Mouse (Mus musculus) stomach, postnatal 0 days (tissue): ENCODE measurements around the gene Akip1. TPM values are rescaled to one million over a fixed set of nuclear protein-coding genes. Genes with fewer than 3 reads are reported as not detected.
A peak's percentile ranks its signal among the peaks of the same experiment; 100 is the strongest.

Experiments used
- ATAC-seq: fragments of 200-750 bp; cut with Nextera tagmentation; 2 replicates; pipeline ENCODE4 v1.8.0; 2017; ENCODE audit not compliant: low FRiP score, low TSS enrichment
- DNase-seq: peaks from one replicate; pipeline ENCODE4 v3.0.0-alpha.2; 2016; ENCODE audit warnings: low spot score
- H3K27ac ChIP-seq: fragments of 300-500 bp; sonication (generic); replicated peaks from 2 replicates; pipeline ENCODE4 v1.5.1; 2014; ENCODE audit warnings: mild to moderate bottlenecking, control low read depth
- H3K27me3 ChIP-seq: fragments of 300-500 bp; sonication (generic); 2 replicates; pipeline ENCODE4 v1.6.1; 2014; ENCODE audit warnings: low read length; ENCODE audit not compliant: control insufficient read depth, insufficient read depth
- H3K36me3 ChIP-seq: fragments of 300-500 bp; sonication (generic); 2 replicates; pipeline ENCODE4 v1.6.1; 2014; ENCODE audit warnings: low read length, mixed read lengths; ENCODE audit not compliant: control insufficient read depth, insufficient read depth
- H3K4me1 ChIP-seq: fragments of 300-500 bp; sonication (generic); replicated peaks from 2 replicates; pipeline ENCODE4 v1.6.1; 2014; ENCODE audit warnings: antibody characterized with exemption; ENCODE audit not compliant: control insufficient read depth, insufficient read depth
- H3K4me2 ChIP-seq: fragments of 300-500 bp; sonication (generic); replicated peaks from 2 replicates; pipeline ENCODE4 v1.6.1; 2014; ENCODE audit warnings: low read depth, mild to moderate bottlenecking, control low read depth, moderate library complexity
- H3K4me3 ChIP-seq: fragments of 300-500 bp; sonication (generic); 2 replicates; pipeline ENCODE4 v1.5.1; 2014; ENCODE audit warnings: low read depth, low read length, control low read depth
- H3K9ac ChIP-seq: fragments of 300-500 bp; sonication (generic); 2 replicates; pipeline ENCODE4 v1.6.1; 2014; ENCODE audit warnings: mild to moderate bottlenecking, low read length, control low read depth, mixed read lengths
- H3K9me3 ChIP-seq: fragments of 300-500 bp; sonication (generic); 2 replicates; pipeline ENCODE4 v1.6.1; 2016; ENCODE audit warnings: low read length; ENCODE audit not compliant: control insufficient read depth
- CTCF ChIP-seq: IDR thresholded peaks from 2 replicates; pipeline ENCODE4 v1.5.1; 2016; ENCODE audit warnings: antibody characterized with exemption, low read depth, mild to moderate bottlenecking, moderate library complexity
- EP300 ChIP-seq: optimal IDR thresholded peaks from 2 replicates; pipeline ENCODE3; 2016; ENCODE audit warnings: antibody characterized with exemption
- WGBS: fragments of 180-500 bp; shearing (Covaris S2); extraction: QIAGEN DNeasy Blood & Tissue Kit; methylation state at CpG from one replicate; pipeline ENCODE4 v1.1.7; 2014; 5-methylcytosine and 5-hydroxymethylcytosine counted together
- polyA plus RNA-seq: library from polyadenylated mRNA; unstranded; fragments of >200 nt; fragmentation: Nextera tagmentation; extraction: Ambion mirVana; gene quantifications from 2 replicates; pipeline ENCODE4 v1.2.1, GENCODE M21; 2015

Akip1 gene
- polyA plus RNA-seq, 1 experiment from 2014 or later, result 36.8 TPM

DNA sequence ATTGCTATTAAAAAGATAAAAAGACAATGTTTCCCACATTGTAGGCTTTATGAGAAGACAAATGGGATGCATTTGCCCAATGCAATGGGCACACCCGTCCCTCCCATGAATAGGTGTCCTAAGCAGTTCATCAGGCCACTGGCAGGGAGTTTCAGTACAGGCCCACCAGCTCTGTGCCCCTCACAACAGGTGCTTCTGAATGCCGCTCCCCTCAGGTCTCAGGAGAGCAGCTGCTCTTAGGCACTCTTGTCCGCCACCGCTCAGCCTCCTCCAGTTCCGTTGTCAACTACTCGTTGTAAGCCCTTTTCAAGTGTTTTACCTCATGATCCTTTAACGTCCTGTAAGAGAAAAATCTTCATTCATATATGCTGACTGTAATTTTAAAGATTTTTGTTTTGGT, 8.7 kb downstream of the Akip1 start:
- Histone ChIP-seq H3K4me1 (no peaks in the 10 kb centered on the region; the same call in 1 of the 2 replicates), H3K27me3 (no peaks in the 10 kb centered on the region), H3K36me3 (peaks cover 4% of the 10 kb centered on the region; the same call in 1 of the 2 replicates), H3K27ac (no peak overlapping the region), H3K9me3 (no peaks in the 10 kb centered on the region), H3K9ac (no peak overlapping the region), H3K4me2 (no peak overlapping the region), H3K4me3 (no peak overlapping the region)
- WGBS, result 95% methylated on average over 7 of the region's 7 CpGs
- TF ChIP-seq EP300, result no peak
- TF ChIP-seq CTCF, result no peak
- DNase-seq (no peak), ATAC-seq (no peak)

GRCm38 (mm10) chr7:109713434-109713982, 10.0 kb downstream of the Akip1 start:
- DNase-seq, result no peak
- Histone ChIP-seq H3K9ac (no peak overlapping the region), H3K4me1 (no peaks in the 10 kb centered on the region; the same call in 1 of the 2 replicates), H3K4me3 (no peak overlapping the region), H3K27ac (no peak overlapping the region), H3K4me2 (no peak overlapping the region), H3K27me3 (no peaks in the 10 kb centered on the region), H3K36me3 (peaks cover 4% of the 10 kb centered on the region; the same call in 1 of the 2 replicates), H3K9me3 (no peaks in the 10 kb centered on the region)
- no peak for ATAC-seq
- WGBS, result 88% methylated on average over 2 of the region's 2 CpGs
- no peak for TF ChIP-seq CTCF

GRCm38 (mm10) chr7:109719286-109719685, 15.8 kb downstream of the Akip1 start:
- Histone ChIP-seq H3K4me3 (no peak overlapping the region), H3K27ac (no peak overlapping the region), H3K27me3 (no peaks in the 10 kb centered on the region), H3K36me3 (no peaks in the 10 kb centered on the region), H3K9ac (no peak overlapping the region), H3K4me1 (no peaks in the 10 kb centered on the region), H3K9me3 (no peaks in the 10 kb centered on the region), H3K4me2 (no peak overlapping the region)
- DNase-seq, result no peak
- no peak for ATAC-seq
- peak; percentile 73 for TF ChIP-seq CTCF
- no peak for TF ChIP-seq EP300
- WGBS, result 57% methylated on average over 9 of the region's 9 CpGs

GRCm38 (mm10) chr7:109722618-109723017, 19.1 kb downstream of the Akip1 start:
- no peaks in the 10 kb centered on the region for H3K27me3 ChIP-seq
- no peak overlapping the region for H3K4me3 ChIP-seq
- no peaks in the 10 kb centered on the region for H3K36me3 ChIP-seq
- ATAC-seq, result 0 out of 2 replicates have a peak, but pooled peaks have one; percentile 13
- no peaks in the 10 kb centered on the region for H3K4me1 ChIP-seq
- peak; percentile 28 for DNase-seq
- H3K27ac ChIP-seq, result no peak overlapping the region
- no peaks in the 10 kb centered on the region for H3K9me3 ChIP-seq
- no peak overlapping the region for H3K4me2 ChIP-seq
- H3K9ac ChIP-seq, result no peak overlapping the region
- TF ChIP-seq CTCF (peak; percentile 54), EP300 (no peak)
- WGBS, result 100% methylated on average over 2 of the region's 2 CpGs

DNA sequence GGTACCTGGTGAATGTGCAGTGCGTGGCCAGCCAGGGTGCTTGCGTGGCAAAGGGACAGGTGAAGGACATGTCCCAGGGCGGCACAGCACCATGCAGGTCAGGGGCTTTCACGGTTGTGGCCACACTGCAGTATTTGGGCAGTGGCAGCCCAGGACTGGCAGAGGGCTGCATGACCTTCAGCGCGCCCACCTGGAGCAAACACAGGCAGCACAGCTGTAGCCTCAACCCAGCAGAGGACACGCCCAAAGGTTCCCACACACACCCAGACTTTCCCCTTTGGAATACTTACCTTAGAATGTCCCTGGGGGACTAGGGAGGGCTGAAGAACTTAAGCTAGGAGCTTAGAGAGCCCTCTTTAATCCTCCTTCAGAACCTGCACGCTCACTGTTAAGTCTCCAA, 19.6 kb downstream of the Akip1 start:
- no peak overlapping the region for H3K9ac ChIP-seq
- H3K27ac ChIP-seq, result no peak overlapping the region
- H3K27me3 ChIP-seq, result no peaks in the 10 kb centered on the region
- no peaks in the 10 kb centered on the region for H3K4me1 ChIP-seq
- 76% methylated on average over 8 of the region's 8 CpGs for WGBS
- ATAC-seq (peak; percentile 63), DNase-seq (peak; percentile 49)
- H3K9me3 ChIP-seq, result no peaks in the 10 kb centered on the region
- no peak overlapping the region for H3K4me3 ChIP-seq
- no peak for TF ChIP-seq EP300
- TF ChIP-seq CTCF, result no peak
- 0 out of 2 replicates have a peak overlapping the region, but pooled peaks have one; percentile 5 for H3K4me2 ChIP-seq
- no peaks in the 10 kb centered on the region for H3K36me3 ChIP-seq

DNA sequence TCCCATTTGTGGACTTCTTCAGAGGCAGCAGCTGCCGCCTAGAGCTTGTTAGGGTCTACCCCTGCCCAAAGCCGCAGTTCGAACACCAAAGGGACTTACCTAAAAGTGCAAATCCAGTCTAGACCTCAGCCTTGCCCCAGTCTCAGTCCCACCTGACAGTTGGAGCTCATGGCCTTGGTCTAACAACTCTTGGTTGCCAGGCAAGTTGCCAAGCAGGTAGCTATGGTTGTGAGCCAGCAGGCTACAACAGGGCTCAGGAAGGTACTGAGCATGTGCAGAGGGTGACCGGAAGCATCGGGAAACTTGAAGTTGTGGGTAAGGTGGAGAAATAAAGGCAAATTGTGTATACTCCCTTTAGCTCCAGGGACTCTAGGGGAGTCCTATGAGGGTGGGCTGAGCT, 20.2 kb downstream of the Akip1 start, which contains the start of gene BC051019:
Gene BC051019, minus strand, starts transcription at position 154 of the 400 bp plus-strand sequence.
- H3K4me3 ChIP-seq, result no peak within 1 kb of the TSS
- no peaks in the 10 kb centered on the region for H3K4me1 ChIP-seq
- 92% methylated on average over 5 of the region's 5 CpGs for WGBS
- ATAC-seq (peak; percentile 56; the same call in 1 of the 2 replicates), DNase-seq (peak; percentile 42)
- H3K4me2 ChIP-seq, result 0 out of 2 replicates have a peak within 1 kb of the TSS, but pooled peaks have one; percentile 5
- no peaks in the 10 kb centered on the region for H3K36me3 ChIP-seq
- H3K9ac ChIP-seq, result no peak within 1 kb of the TSS
- no peaks in the 10 kb centered on the region for H3K27me3 ChIP-seq
- no peak within 1 kb of the TSS for H3K27ac ChIP-seq
- TF ChIP-seq EP300, result no peak
- TF ChIP-seq CTCF, result no peak
- H3K9me3 ChIP-seq, result no peaks in the 10 kb centered on the region
